Mouse (Mus musculus) kidney, embryonic 14.5 days (tissue): ENCODE data around the gene Mapk6. TPM values are rescaled to one million over a fixed set of nuclear protein-coding genes. Genes with fewer than 3 reads are reported as not detected.
"Not testable (repeated sequence)": the region's sequence is repeated elsewhere in the genome, so short reads cannot be mapped to it uniquely, and the experiment has no call there.

Experiments
- ATAC-seq: fragments of 200-750 bp; cut with Nextera tagmentation; 2 replicates; pipeline ENCODE4 v1.8.0; 2017; ENCODE audit warnings: moderate number of reproducible peaks, mild to moderate bottlenecking, moderate TSS enrichment, moderate library complexity; ENCODE audit not compliant: low FRiP score, low TSS enrichment
- H3K27ac ChIP-seq: fragments of 300-500 bp; sonication (generic); 2 replicates; pipeline ENCODE4 v1.5.1; 2014; ENCODE audit warnings: low read depth, mild to moderate bottlenecking, low read length, moderate library complexity, mixed read lengths
- H3K27me3 ChIP-seq: fragments of 300-500 bp; sonication (generic); 2 replicates; pipeline ENCODE4 v1.6.1; 2014; ENCODE audit warnings: mild to moderate bottlenecking, low read length; ENCODE audit not compliant: control insufficient read depth, insufficient read depth
- H3K36me3 ChIP-seq: fragments of 300-500 bp; sonication (generic); 2 replicates; pipeline ENCODE4 v1.6.1; 2014; ENCODE audit warnings: low read length, mixed read lengths; ENCODE audit not compliant: control insufficient read depth, insufficient read depth
- H3K4me1 ChIP-seq: fragments of 300-500 bp; sonication (generic); 2 replicates; pipeline ENCODE4 v1.6.1; 2014; ENCODE audit warnings: low read length, mixed read lengths; ENCODE audit not compliant: control insufficient read depth, insufficient read depth
- H3K4me2 ChIP-seq: fragments of 300-500 bp; sonication (generic); replicated peaks from 2 replicates; pipeline ENCODE4 v1.6.1; 2014; ENCODE audit warnings: low read depth, mild to moderate bottlenecking, low read length
- H3K4me3 ChIP-seq: fragments of 300-500 bp; sonication (generic); 2 replicates; pipeline ENCODE4 v1.5.1; 2014; ENCODE audit warnings: mild to moderate bottlenecking, low read length
- H3K9ac ChIP-seq: fragments of 300-500 bp; sonication (generic); 2 replicates; pipeline ENCODE4 v1.6.1; 2014; ENCODE audit warnings: low read depth, mild to moderate bottlenecking, low read length, moderate library complexity
- H3K9me3 ChIP-seq: fragments of 300-500 bp; sonication (generic); 2 replicates; pipeline ENCODE4 v1.6.1; 2016; ENCODE audit warnings: low read length; ENCODE audit not compliant: control insufficient read depth
- WGBS: fragments of 180-500 bp; shearing (Covaris S2); extraction: QIAGEN DNeasy Blood & Tissue Kit; methylation state at CpG from one replicate; pipeline ENCODE4 v1.1.7; 2014; 5-methylcytosine and 5-hydroxymethylcytosine counted together
- polyA plus RNA-seq: library from polyadenylated mRNA; unstranded; fragments of >200 nt; fragmentation: Nextera tagmentation; extraction: Ambion mirVana; gene quantifications from 2 replicates; pipeline ENCODE4 v1.2.1, GENCODE M21; 2014

The Mapk6 gene
- 54.8 and 77.6 TPM in 2 replicates for polyA plus RNA-seq

DNA sequence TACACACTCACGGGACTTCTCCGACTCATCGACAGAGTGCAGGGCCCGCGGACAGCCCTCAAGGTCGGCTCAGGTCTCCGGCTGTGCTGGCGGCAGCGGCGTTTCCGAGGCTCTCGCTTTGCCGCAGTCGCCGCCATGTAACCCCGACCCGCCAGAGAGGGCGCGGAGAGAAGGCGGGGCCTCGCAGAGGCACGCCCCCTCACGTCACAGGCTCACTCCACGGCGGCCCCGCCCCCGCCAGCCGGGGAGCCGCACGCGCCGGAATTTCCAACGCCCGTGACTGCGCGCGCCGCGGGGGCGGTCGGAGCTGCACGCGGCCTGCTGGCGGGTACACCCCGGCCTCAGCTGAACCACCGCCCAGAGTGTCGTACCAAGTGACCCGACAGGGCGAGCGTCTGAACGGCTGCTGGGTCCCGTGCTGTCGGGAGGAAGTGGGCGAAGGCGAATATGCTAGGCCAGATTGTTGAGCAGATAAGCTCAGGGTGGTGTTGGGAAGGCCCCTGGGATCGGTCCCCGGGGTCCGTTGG, at the start of gene Mapk6:
TSS of gene Mapk6 (minus strand) at position 154 of the 527 bp plus-strand sequence.
- H3K9me3 ChIP-seq: no peaks in the 10 kb centered on the region
- H3K4me1 ChIP-seq: peaks cover 8% of the 10 kb centered on the region; the same call in 1 of the 2 replicates
- H3K36me3 ChIP-seq: no peaks in the 10 kb centered on the region
- H3K4me3 ChIP-seq: peak within 1 kb of the TSS; percentile 92
- ATAC-seq: peak; percentile 94
- H3K4me2 ChIP-seq: peak within 1 kb of the TSS; percentile 67
- peak within 1 kb of the TSS; percentile 96 for H3K27ac ChIP-seq
- H3K27me3 ChIP-seq: no peaks in the 10 kb centered on the region
- WGBS: 1% methylated on average over 57 of the region's 58 CpGs
- peak within 1 kb of the TSS; percentile 94 for H3K9ac ChIP-seq

- Histone ChIP-seq H3K27me3 (no peaks in the 10 kb centered on the region), H3K9ac (no peak overlapping the region), H3K4me3 (no peak overlapping the region), H3K4me1 (no peaks in the 10 kb centered on the region), H3K9me3 (no peaks in the 10 kb centered on the region), H3K27ac (no peak overlapping the region), H3K36me3 (peaks cover 88% of the 10 kb centered on the region), H3K4me2 (no peak overlapping the region)
- no peak for ATAC-seq
- 84% methylated on average over 10 of the region's 10 CpGs for WGBS
Measured at GRCm38 (mm10) chr9:75455684-75456083, 45.9 kb upstream of the Mapk6 start.

DNA sequence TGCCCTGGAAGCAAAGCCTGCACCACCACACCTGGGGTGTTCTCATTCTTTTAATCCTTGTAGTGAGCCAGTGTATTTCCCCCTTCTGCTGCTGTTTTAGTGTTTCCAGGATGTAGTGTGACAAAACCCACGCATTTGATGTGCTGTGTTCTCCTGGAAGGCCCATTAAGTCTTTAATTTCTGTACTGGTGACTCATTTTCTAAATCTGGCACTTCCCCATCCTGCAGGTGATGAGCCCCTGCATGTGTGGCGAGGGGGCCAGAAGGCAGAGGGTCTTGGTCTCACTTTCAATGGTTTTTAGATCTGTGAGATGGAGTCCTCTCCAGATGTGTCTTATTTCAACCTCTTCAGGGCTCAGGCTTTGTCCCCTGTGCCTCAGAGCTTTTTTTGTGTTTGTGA, 44.2 kb upstream of the Mapk6 start:
- no peaks in the 10 kb centered on the region for H3K27me3 ChIP-seq
- H3K9me3 ChIP-seq: no peaks in the 10 kb centered on the region
- H3K36me3 ChIP-seq: peaks cover 82% of the 10 kb centered on the region

GRCm38 (mm10) chr9:75448021-75448420, 38.2 kb upstream of the Mapk6 start:
- Histone ChIP-seq H3K4me1 (no peaks in the 10 kb centered on the region), H3K36me3 (peaks cover 61% of the 10 kb centered on the region), H3K27ac (no peak overlapping the region), H3K4me3 (no peak overlapping the region), H3K27me3 (no peaks in the 10 kb centered on the region), H3K9me3 (no peaks in the 10 kb centered on the region), H3K4me2 (no peak overlapping the region), H3K9ac (no peak overlapping the region)
- WGBS: 82% methylated on average over 3 of the region's 3 CpGs
- no peak for ATAC-seq

More for the DNA sequence above, 44.2 kb upstream of the Mapk6 start:
- Histone ChIP-seq H3K4me2 (no peak overlapping the region), H3K9ac (no peak overlapping the region), H3K27ac (no peak overlapping the region), H3K4me3 (no peak overlapping the region), H3K4me1 (no peaks in the 10 kb centered on the region)
- WGBS: 84% methylated on average over 2 of the region's 2 CpGs
- no peak for ATAC-seq

- H3K9me3 ChIP-seq, H3K27me3 ChIP-seq, H3K4me2 ChIP-seq, H3K4me1 ChIP-seq, H3K27ac ChIP-seq, H3K9ac ChIP-seq, ATAC-seq, H3K4me3 ChIP-seq: not testable (repeated sequence)
- H3K36me3 ChIP-seq: peaks cover 53% of the 10 kb centered on the region
- WGBS: 89% methylated on average over 10 of the region's 10 CpGs
Measured at GRCm38 (mm10) chr9:75446574-75446973, 36.8 kb upstream of the Mapk6 start.

DNA sequence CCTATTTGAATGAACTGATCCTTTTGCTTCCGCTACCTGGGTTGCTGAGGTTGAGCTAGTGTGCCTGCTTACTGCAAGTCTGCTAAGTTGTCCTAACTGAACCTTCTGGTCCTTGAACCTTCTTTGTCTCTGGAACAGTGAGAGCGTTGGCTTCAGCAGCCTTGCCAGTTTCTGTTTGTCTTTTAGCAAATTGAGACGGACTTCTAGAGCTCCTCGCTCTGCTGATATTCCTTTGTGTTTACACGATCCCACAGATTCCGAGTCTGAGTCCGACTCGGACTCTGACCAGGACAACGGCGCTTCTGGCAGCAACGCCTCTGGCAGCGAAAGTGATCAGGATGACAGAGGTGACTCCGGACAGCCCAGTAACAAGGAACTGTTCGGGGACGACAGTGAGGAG, 35.2 kb upstream of the Mapk6 start:
- no peak overlapping the region for H3K4me3 ChIP-seq
- ATAC-seq: no peak
- WGBS: 85% methylated on average over 15 of the region's 15 CpGs
- no peak overlapping the region for H3K9ac ChIP-seq
- H3K4me2 ChIP-seq: no peak overlapping the region
- no peak overlapping the region for H3K27ac ChIP-seq
- H3K9me3 ChIP-seq: no peaks in the 10 kb centered on the region
- peaks cover 45% of the 10 kb centered on the region for H3K36me3 ChIP-seq
- peaks cover 9% of the 10 kb centered on the region for H3K4me1 ChIP-seq
- no peaks in the 10 kb centered on the region for H3K27me3 ChIP-seq

- H3K36me3 ChIP-seq: peaks cover 13% of the 10 kb centered on the region
- WGBS: under 1% methylated on average over 31 of the region's 31 CpGs
- peak overlapping the region; percentile 85 for H3K4me3 ChIP-seq
- peaks cover 9% of the 10 kb centered on the region for H3K4me1 ChIP-seq
- peak overlapping the region; percentile 85 for H3K9ac ChIP-seq
- peak overlapping the region; percentile 53; the same call in 1 of the 2 replicates for H3K27ac ChIP-seq
- no peaks in the 10 kb centered on the region for H3K27me3 ChIP-seq
- no peaks in the 10 kb centered on the region for H3K9me3 ChIP-seq
- peak overlapping the region; percentile 60 for H3K4me2 ChIP-seq
- ATAC-seq: peak; percentile 89
Measured at GRCm38 (mm10) chr9:75441691-75442131, 31.9 kb upstream of the Mapk6 start.

GRCm38 (mm10) chr9:75440796-75441666, 31.2 kb upstream of the Mapk6 start, which contains the start of gene Leo1:
Leo1 (plus strand) TSS chr9:75441524.
- peaks cover 13% of the 10 kb centered on the region for H3K4me1 ChIP-seq
- H3K9ac ChIP-seq: peak within 1 kb of the TSS; percentile 85
- peak within 1 kb of the TSS; percentile 60 for H3K4me2 ChIP-seq
- H3K4me3 ChIP-seq: peak within 1 kb of the TSS; percentile 85
- no peaks in the 10 kb centered on the region for H3K27me3 ChIP-seq
- no peaks in the 10 kb centered on the region for H3K9me3 ChIP-seq
- H3K36me3 ChIP-seq: peaks cover 11% of the 10 kb centered on the region
- ATAC-seq: peak; percentile 94
- H3K27ac ChIP-seq: peak within 1 kb of the TSS; percentile 53; the same call in 1 of the 2 replicates
- WGBS: under 1% methylated on average over 45 of the region's 45 CpGs
